Mouse (Mus musculus) forebrain, embryonic 14.5 days (tissue): ENCODE measurements around the gene Nr2c1. TPM values are rescaled to one million over a fixed set of nuclear protein-coding genes. Genes with fewer than 3 reads are reported as not detected.
A peak's percentile ranks its signal among the peaks of the same experiment; 100 is the strongest.

ENCODE experiments used
- ATAC-seq: fragments of 200-750 bp; cut with Nextera tagmentation; 2 replicates; pipeline ENCODE4 v1.8.0; 2017; ENCODE audit warnings: mild to moderate bottlenecking, moderate library complexity
- DNase-seq: peaks from one replicate; pipeline ENCODE4 v3.0.0-alpha.2; 2015; ENCODE audit warnings: low spot score
- H3K27ac ChIP-seq: fragments of 300-500 bp; sonication (generic); 2 replicates; pipeline ENCODE4 v1.5.1; 2014; ENCODE audit warnings: low read depth, mild to moderate bottlenecking, control low read depth, low read length, moderate library complexity
- H3K27me3 ChIP-seq: fragments of 300-500 bp; sonication (generic); replicated peaks from 2 replicates; pipeline ENCODE4 v1.6.1; 2014; ENCODE audit warnings: low read length, control low read depth, mixed read lengths; ENCODE audit not compliant: control insufficient read depth, insufficient read depth
- H3K36me3 ChIP-seq: fragments of 300-500 bp; sonication (generic); 2 replicates; pipeline ENCODE4 v1.6.1; 2014; ENCODE audit warnings: low read length, control low read depth; ENCODE audit not compliant: control insufficient read depth, insufficient read depth
- H3K4me1 ChIP-seq: fragments of 300-500 bp; sonication (generic); 2 replicates; pipeline ENCODE4 v1.6.1; 2014; ENCODE audit warnings: antibody characterized with exemption, low read length, control low read depth; ENCODE audit not compliant: control insufficient read depth, insufficient read depth
- H3K4me2 ChIP-seq: fragments of 300-500 bp; sonication (generic); 2 replicates; pipeline ENCODE4 v1.6.1; 2014; ENCODE audit warnings: mild to moderate bottlenecking, control low read depth, low read length
- H3K4me3 ChIP-seq: fragments of 300-500 bp; sonication (generic); 2 replicates; pipeline ENCODE4 v1.5.1; 2014; ENCODE audit warnings: low read depth, low read length, control low read depth
- H3K9ac ChIP-seq: fragments of 300-500 bp; sonication (generic); 2 replicates; pipeline ENCODE4 v1.6.1; 2014; ENCODE audit warnings: mild to moderate bottlenecking, low read length, control low read depth, moderate library complexity
- H3K9me3 ChIP-seq: fragments of 300-500 bp; sonication (generic); replicated peaks from 2 replicates; pipeline ENCODE4 v1.6.1; 2016; ENCODE audit warnings: low read length, control low read depth, mixed read lengths; ENCODE audit not compliant: control insufficient read depth
- WGBS: fragments of 180-500 bp; shearing (Covaris S2); extraction: QIAGEN DNeasy Blood & Tissue Kit; methylation state at CpG from one replicate; pipeline ENCODE4 v1.1.7; 2014; 5-methylcytosine and 5-hydroxymethylcytosine counted together
- polyA plus RNA-seq: library from polyadenylated mRNA; unstranded; fragments of >200 nt; fragmentation: Nextera tagmentation; extraction: Ambion mirVana; gene quantifications from 2 replicates; pipeline ENCODE4 v1.2.1, GENCODE M21; 2014

The Nr2c1 gene
- polyA plus RNA-seq, 1 experiment from 2014 or later: 7.6 TPM

GRCm38 (mm10) chr10:94210718-94211618 lies 63.1 kb downstream of the Nr2c1 start:
- peaks cover 49% of the 10 kb centered on the region for H3K36me3 ChIP-seq
- H3K9ac ChIP-seq: no peak overlapping the region
- no peak overlapping the region for H3K4me3 ChIP-seq
- H3K4me2 ChIP-seq: no peak overlapping the region
- no peaks in the 10 kb centered on the region for H3K27me3 ChIP-seq
- DNase-seq (peak; percentile 79), ATAC-seq (peak; percentile 70; the same call in 1 of the 2 replicates)
- 68% methylated on average over 6 of the region's 6 CpGs for WGBS
- no peaks in the 10 kb centered on the region for H3K4me1 ChIP-seq
- 0 out of 2 replicates have a peak overlapping the region, but pooled peaks have one; percentile 6 for H3K27ac ChIP-seq
- H3K9me3 ChIP-seq: no peaks in the 10 kb centered on the region

- ATAC-seq (no peak), DNase-seq (no peak)
- Histone ChIP-seq H3K9ac (no peak overlapping the region), H3K27ac (no peak overlapping the region), H3K4me3 (no peak overlapping the region), H3K4me2 (no peak overlapping the region), H3K9me3 (no peaks in the 10 kb centered on the region), H3K27me3 (no peaks in the 10 kb centered on the region), H3K36me3 (peaks cover 41% of the 10 kb centered on the region), H3K4me1 (no peaks in the 10 kb centered on the region)
- 67% methylated on average over 2 of the region's 2 CpGs for WGBS
Measured at GRCm38 (mm10) chr10:94211725-94212124, 63.9 kb downstream of the Nr2c1 start.

GRCm38 (mm10) chr10:94225026-94225750 lies 77.4 kb downstream of the Nr2c1 start:
- Histone ChIP-seq H3K4me3 (no peak overlapping the region), H3K27me3 (no peaks in the 10 kb centered on the region), H3K9me3 (no peaks in the 10 kb centered on the region), H3K9ac (no peak overlapping the region), H3K4me1 (peaks cover 2% of the 10 kb centered on the region; the same call in 1 of the 2 replicates), H3K4me2 (no peak overlapping the region), H3K36me3 (peaks cover 10% of the 10 kb centered on the region), H3K27ac (no peak overlapping the region)
- DNase-seq (peak; percentile 11), ATAC-seq (no peak)
- WGBS: 86% methylated on average over 6 of the region's 6 CpGs

- WGBS: 26% methylated on average over 19 of the region's 19 CpGs
- Histone ChIP-seq H3K9me3 (no peaks in the 10 kb centered on the region), H3K4me3 (no peak overlapping the region), H3K4me1 (peaks cover 10% of the 10 kb centered on the region), H3K27me3 (no peaks in the 10 kb centered on the region), H3K4me2 (peak overlapping the region; percentile 42), H3K27ac (0 out of 2 replicates have a peak overlapping the region, but pooled peaks have one; percentile 22), H3K9ac (no peak overlapping the region), H3K36me3 (no peaks in the 10 kb centered on the region)
- ATAC-seq (peak; percentile 84), DNase-seq (peak; percentile 81)
Measured at GRCm38 (mm10) chr10:94230172-94230981, 82.6 kb downstream of the Nr2c1 start.

- no peak for DNase-seq
- no peaks in the 10 kb centered on the region for H3K9me3 ChIP-seq
- no peak for ATAC-seq
- peak overlapping the region; percentile 42 for H3K4me2 ChIP-seq
- no peaks in the 10 kb centered on the region for H3K27me3 ChIP-seq
- peaks cover 10% of the 10 kb centered on the region for H3K4me1 ChIP-seq
- 0 out of 2 replicates have a peak overlapping the region, but pooled peaks have one; percentile 27 for H3K27ac ChIP-seq
- H3K4me3 ChIP-seq: no peak overlapping the region
- H3K9ac ChIP-seq: no peak overlapping the region
- 82% methylated on average over 6 of the region's 6 CpGs for WGBS
- H3K36me3 ChIP-seq: no peaks in the 10 kb centered on the region
Measured at GRCm38 (mm10) chr10:94231025-94231424, 83.2 kb downstream of the Nr2c1 start.

GRCm38 (mm10) chr10:94235200-94235599 lies 87.4 kb downstream of the Nr2c1 start:
- 77% methylated on average over 4 of the region's 4 CpGs for WGBS
- no peaks in the 10 kb centered on the region for H3K27me3 ChIP-seq
- H3K9me3 ChIP-seq: no peaks in the 10 kb centered on the region
- no peaks in the 10 kb centered on the region for H3K36me3 ChIP-seq
- no peak overlapping the region for H3K27ac ChIP-seq
- H3K4me1 ChIP-seq: peaks cover 8% of the 10 kb centered on the region
- no peak overlapping the region for H3K9ac ChIP-seq
- ATAC-seq (no peak), DNase-seq (no peak)
- H3K4me3 ChIP-seq: no peak overlapping the region
- no peak overlapping the region for H3K4me2 ChIP-seq

GRCm38 (mm10) chr10:94241346-94241745 lies 93.5 kb downstream of the Nr2c1 start:
- Histone ChIP-seq H3K9me3 (no peaks in the 10 kb centered on the region), H3K27me3 (no peaks in the 10 kb centered on the region), H3K4me1 (no peaks in the 10 kb centered on the region), H3K4me2 (no peak overlapping the region), H3K27ac (no peak overlapping the region), H3K9ac (no peak overlapping the region), H3K36me3 (no peaks in the 10 kb centered on the region), H3K4me3 (no peak overlapping the region)
- 49% methylated on average over 2 of the region's 2 CpGs for WGBS
- DNase-seq (no peak), ATAC-seq (no peak)
